Mouse (Mus musculus) megakaryocyte, embryonic 14.5 days (primary cell): ENCODE results near the gene Rhou. TPM values are rescaled to one million over a fixed set of nuclear protein-coding genes. Genes with fewer than 3 reads are reported as not detected.

Experiments used
- H3K27me3 ChIP-seq: replicated peaks from 2 replicates; pipeline ENCODE3; 2012; ENCODE audit warnings: inconsistent platforms
- H3K36me3 ChIP-seq: replicated peaks from 2 replicates; pipeline ENCODE3; 2012; ENCODE audit warnings: low read length, inconsistent platforms, mixed read lengths
- H3K4me1 ChIP-seq: 2 replicates; pipeline ENCODE4 v1.6.1; 2012; ENCODE audit warnings: inconsistent platforms
- H3K4me3 ChIP-seq: replicated peaks from 2 replicates; pipeline ENCODE3; 2012; ENCODE audit warnings: moderate library complexity, mild to moderate bottlenecking, inconsistent platforms
- H3K9me3 ChIP-seq: 2 replicates; pipeline ENCODE4 v1.6.1; 2012; ENCODE audit warnings: inconsistent platforms
- FLI1 ChIP-seq: IDR thresholded peaks from 2 replicates; pipeline ENCODE4 v1.6.1; 2012; ENCODE audit warnings: low read length, inconsistent platforms, mixed read lengths
- GATA1 ChIP-seq: IDR thresholded peaks from 3 replicates; pipeline ENCODE4 v1.6.1; 2012; ENCODE audit warnings: mixed read lengths, low read length, inconsistent platforms, borderline replicate concordance
- polyA plus RNA-seq: library from polyadenylated mRNA; stranded (reverse); fragments of >175 nt; gene quantifications from 2 replicates; pipeline ENCODE4 v1.2.3, GENCODE M21; 2012; ENCODE audit warnings: low replicate concordance; ENCODE audit not compliant: insufficient read depth

The Rhou gene
- polyA plus RNA-seq, 1 experiment = 0.11 TPM

DNA sequence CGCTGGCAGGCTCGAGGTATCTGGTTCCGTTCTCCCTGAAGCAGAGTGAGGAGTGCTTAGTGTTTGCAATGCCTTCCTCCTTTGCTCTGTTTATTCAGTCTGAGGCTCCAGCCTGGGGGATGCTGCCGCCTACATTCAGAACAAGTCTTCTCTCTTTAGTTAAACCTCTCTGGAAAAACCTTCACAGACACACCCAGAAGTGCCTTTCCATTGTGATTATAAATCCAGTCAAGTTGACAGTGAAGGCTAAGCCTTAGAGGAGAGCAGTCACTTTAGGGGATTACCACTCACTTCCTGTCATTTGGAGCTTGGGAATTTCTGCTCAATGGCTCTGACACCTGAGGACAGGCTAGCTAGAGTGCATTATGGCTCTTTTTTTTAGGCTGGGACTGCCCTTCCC, 34.1 kb downstream of the Rhou start:
- peaks cover 6% of the 10 kb centered on the region for H3K9me3 ChIP-seq
- no peak for TF ChIP-seq GATA1
- no peak for TF ChIP-seq FLI1
- no peaks in the 10 kb centered on the region for H3K4me1 ChIP-seq
- peaks cover 80% of the 10 kb centered on the region for H3K27me3 ChIP-seq
- H3K4me3 ChIP-seq = no peak overlapping the region
- no peaks in the 10 kb centered on the region for H3K36me3 ChIP-seq

DNA sequence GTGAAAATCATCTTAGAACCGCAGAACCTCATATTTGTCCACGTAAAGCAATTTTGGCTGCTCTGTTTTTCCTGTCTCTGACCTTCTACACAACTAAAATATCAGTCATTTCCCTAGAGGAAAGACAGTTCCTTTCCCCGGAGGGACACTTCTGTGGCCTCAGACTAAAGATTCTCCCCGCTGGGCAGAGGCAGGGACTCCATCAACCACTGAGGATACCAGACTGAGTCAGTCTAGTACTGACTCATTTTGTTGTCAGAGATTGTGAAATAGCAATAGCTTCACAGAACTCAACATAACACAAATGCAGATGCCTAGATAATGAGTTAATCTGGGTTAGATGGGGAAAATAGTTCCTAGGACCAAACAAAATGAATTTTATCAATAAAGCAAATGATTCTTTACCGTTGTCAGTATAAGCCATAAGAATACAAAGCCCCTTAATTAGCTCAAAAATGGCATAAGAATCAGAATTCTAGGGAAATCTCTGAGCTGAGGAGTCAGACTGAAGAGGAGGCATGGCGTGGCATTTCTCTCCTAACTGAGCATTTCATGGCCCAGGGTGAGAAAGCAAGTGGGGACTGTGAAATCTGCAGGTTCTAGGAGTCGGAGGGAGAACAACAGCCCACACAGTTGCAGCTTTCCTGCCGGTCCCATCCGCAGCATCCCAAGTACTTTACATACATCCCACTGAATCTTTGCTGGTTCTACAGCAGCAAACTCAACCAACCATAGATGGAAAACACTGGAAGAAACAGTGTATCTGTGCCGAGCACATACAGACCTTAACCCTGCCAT, 38.6 kb downstream of the Rhou start:
- TF ChIP-seq FLI1 (no peak), GATA1 (no peak)
- no peaks in the 10 kb centered on the region for H3K4me1 ChIP-seq
- no peaks in the 10 kb centered on the region for H3K36me3 ChIP-seq
- no peak overlapping the region for H3K4me3 ChIP-seq
- peaks cover 88% of the 10 kb centered on the region for H3K27me3 ChIP-seq
- H3K9me3 ChIP-seq = peaks cover 6% of the 10 kb centered on the region

DNA sequence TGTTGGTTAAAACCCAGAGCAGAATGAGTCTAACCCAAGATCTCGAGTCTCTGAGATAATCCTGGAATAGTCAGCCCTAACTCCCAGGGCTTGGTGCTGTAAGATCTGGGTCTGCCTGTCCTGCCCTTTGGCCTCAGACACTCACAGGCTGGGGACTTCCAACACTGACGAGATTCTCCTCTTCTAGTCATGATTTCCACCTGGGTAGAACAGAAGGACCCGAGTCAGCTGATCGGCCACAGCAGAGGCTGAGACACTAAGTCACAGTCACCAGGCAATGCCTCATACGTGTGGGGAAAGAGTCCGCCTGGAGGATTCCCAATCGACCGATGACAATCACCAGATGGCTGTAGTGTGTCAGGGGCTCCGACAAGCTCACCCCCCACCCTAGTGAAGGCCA, 42.4 kb downstream of the Rhou start:
- TF ChIP-seq FLI1 (no peak), GATA1 (no peak)
- H3K4me3 ChIP-seq = no peak overlapping the region
- no peaks in the 10 kb centered on the region for H3K36me3 ChIP-seq
- H3K27me3 ChIP-seq = peaks cover 82% of the 10 kb centered on the region
- no peaks in the 10 kb centered on the region for H3K9me3 ChIP-seq
- H3K4me1 ChIP-seq = no peaks in the 10 kb centered on the region

DNA sequence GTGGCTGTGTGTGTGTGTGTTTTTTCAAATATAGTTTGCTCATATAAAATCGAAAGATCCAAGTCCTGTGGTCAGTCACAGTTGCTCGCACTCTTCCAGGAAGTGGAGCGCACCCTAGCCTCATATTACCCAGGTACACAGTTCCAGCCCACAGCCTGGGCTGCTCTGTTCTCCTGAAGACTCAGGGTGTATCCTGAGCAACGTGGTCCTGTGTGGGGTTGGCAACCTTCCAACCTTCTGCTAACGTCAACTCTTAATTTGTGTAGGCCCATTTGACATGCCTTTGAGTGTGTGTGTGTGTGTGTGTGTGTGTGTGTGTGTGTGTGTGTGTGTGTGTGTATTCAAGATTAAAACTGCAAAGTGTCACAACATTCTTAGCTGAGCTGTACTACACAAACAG, 43.6 kb downstream of the Rhou start:
- TF ChIP-seq GATA1 (no peak), FLI1 (no peak)
- H3K4me1 ChIP-seq = no peaks in the 10 kb centered on the region
- peaks cover 82% of the 10 kb centered on the region for H3K27me3 ChIP-seq
- H3K4me3 ChIP-seq = no peak overlapping the region
- no peaks in the 10 kb centered on the region for H3K36me3 ChIP-seq
- H3K9me3 ChIP-seq = no peaks in the 10 kb centered on the region

DNA sequence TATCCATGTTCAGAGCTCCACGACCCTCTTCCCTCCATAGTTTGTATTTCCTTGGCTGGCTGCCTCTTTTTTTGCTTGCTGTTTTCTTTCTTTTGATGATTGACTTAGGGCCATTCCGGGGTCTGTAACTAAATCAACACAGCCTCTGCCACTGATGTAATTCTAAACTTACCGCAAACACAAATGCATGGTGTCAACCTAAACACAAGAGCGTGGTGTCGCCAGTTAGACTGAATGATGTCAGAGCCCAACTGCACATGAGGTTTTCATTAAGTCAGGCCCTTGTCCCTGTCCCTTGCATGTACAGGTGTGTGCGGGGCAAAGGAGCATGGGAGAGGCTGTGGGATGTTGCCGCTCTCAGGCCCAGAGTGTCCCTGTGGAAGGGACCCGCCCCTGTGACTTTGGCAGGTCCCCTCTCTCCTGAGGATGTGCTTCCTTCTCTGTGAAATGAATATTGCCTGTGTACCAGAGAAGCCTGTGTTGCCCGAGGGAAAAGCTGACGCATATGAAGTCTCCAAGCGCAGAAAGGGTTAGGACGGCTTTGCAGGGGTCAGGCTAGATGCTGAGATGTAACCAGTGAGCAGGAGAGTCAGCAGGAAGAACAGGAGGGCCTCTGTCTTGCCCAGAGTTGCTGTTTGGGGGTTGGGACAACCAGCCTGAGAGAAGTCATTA, 46.8 kb downstream of the Rhou start:
- H3K27me3 ChIP-seq = peaks cover 77% of the 10 kb centered on the region
- H3K36me3 ChIP-seq = no peaks in the 10 kb centered on the region
- H3K9me3 ChIP-seq = no peaks in the 10 kb centered on the region
- no peak for TF ChIP-seq FLI1
- TF ChIP-seq GATA1 = no peak
- no peaks in the 10 kb centered on the region for H3K4me1 ChIP-seq
- no peak overlapping the region for H3K4me3 ChIP-seq

GRCm38 (mm10) chr8:123701952-123702587, 48.3 kb downstream of the Rhou start:
- peaks cover 81% of the 10 kb centered on the region for H3K27me3 ChIP-seq
- H3K4me1 ChIP-seq = no peaks in the 10 kb centered on the region
- H3K4me3 ChIP-seq = no peak overlapping the region
- H3K9me3 ChIP-seq = no peaks in the 10 kb centered on the region
- no peaks in the 10 kb centered on the region for H3K36me3 ChIP-seq
- no peak for TF ChIP-seq FLI1
- TF ChIP-seq GATA1 = no peak

- Histone ChIP-seq H3K4me1 (peaks cover 7% of the 10 kb centered on the region), H3K9me3 (no peaks in the 10 kb centered on the region), H3K27me3 (peaks cover 82% of the 10 kb centered on the region), H3K36me3 (no peaks in the 10 kb centered on the region), H3K4me3 (no peak overlapping the region)
- TF ChIP-seq FLI1 (no peak), GATA1 (no peak)
These were observed 51.6 kb downstream of the Rhou start for GRCm38 (mm10) chr8:123705376-123705775.

DNA sequence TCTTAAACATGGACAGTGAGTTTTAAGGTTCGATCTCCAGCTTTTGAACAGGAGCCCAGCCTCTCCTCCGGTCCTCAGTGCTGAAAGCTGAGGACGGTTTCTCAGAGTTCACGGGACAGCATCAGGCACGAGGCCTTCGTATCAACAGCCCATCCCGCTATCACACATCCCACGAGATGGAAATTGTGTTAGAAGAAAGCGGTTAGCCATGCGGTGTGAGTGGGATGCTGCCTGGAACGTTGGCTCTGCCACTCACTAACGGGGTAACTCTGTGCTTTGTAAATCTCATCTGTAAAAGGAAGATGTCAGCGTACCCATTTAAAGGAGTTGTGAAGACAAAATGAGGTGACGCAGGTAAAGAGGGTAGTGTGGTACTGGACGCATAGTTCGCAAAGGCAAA, 53.4 kb downstream of the Rhou start:
- no peaks in the 10 kb centered on the region for H3K9me3 ChIP-seq
- H3K27me3 ChIP-seq = peaks cover 81% of the 10 kb centered on the region
- no peak overlapping the region for H3K4me3 ChIP-seq
- H3K36me3 ChIP-seq = no peaks in the 10 kb centered on the region
- H3K4me1 ChIP-seq = peaks cover 7% of the 10 kb centered on the region
- TF ChIP-seq GATA1 (no peak), FLI1 (no peak)

DNA sequence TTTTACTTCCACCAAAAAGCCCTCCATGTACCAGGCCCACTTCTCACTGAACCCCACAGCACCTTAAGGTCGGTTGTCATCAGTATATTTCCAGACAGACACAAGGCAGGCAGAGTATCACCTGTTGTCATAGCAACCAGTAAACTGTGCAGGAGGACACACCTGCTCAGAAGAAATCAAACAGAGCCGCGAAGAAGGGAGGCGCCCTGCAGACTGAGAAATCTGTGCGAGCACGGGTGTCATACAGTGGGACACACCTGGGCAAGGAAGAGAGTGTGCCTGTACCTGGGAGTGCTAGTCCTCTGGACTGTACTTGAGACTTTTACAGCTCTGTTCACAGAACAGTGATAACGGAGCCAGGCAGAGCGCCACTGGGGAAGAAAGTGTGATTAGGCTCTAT, 55.0 kb downstream of the Rhou start:
- Histone ChIP-seq H3K4me1 (peaks cover 7% of the 10 kb centered on the region), H3K36me3 (no peaks in the 10 kb centered on the region), H3K4me3 (no peak overlapping the region), H3K9me3 (no peaks in the 10 kb centered on the region), H3K27me3 (peaks cover 82% of the 10 kb centered on the region)
- no peak for TF ChIP-seq FLI1
- no peak for TF ChIP-seq GATA1

DNA sequence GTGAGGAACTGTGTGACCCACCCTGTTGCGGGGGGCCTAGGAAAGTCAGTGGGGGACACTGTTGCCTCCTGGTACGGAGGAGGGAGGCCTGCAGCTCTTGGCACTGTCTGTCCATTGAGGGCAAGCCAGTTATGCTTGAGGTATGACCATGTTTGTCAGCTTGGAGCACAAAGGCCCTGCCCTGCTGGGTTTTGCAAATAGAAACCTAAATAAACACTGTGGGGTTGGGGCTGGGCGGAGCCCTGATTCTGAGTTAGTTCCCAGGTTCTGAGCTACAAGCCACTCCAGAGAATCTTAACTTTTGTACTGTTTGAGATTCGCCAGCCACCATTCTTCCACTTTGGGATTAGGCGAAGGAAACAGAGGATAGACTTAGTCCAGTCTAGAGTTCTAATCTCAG, 56.6 kb downstream of the Rhou start:
- Histone ChIP-seq H3K36me3 (no peaks in the 10 kb centered on the region), H3K4me1 (peaks cover 7% of the 10 kb centered on the region), H3K27me3 (peaks cover 82% of the 10 kb centered on the region), H3K9me3 (no peaks in the 10 kb centered on the region), H3K4me3 (no peak overlapping the region)
- TF ChIP-seq FLI1 (no peak), GATA1 (no peak)

Other genes starting within 250 kb of the Rhou start
- gene Mc1r, start 246.8 kb upstream of the Rhou start, polyA plus RNA-seq = 1.1 TPM in 1 of 2 replicates, not detected in the other
- 123 and 178 TPM in 2 replicates for gene Tubb3, start 242.5 kb upstream of the Rhou start, polyA plus RNA-seq
- gene Def8, start 230.4 kb upstream of the Rhou start, polyA plus RNA-seq = 20.7 and 47.5 TPM in 2 replicates
- gene Afg3l1, start 176.0 kb upstream of the Rhou start, polyA plus RNA-seq = 8.8 and 20.1 TPM in 2 replicates
- not detected in 2 replicates for gene Dbndd1, start 138.5 kb upstream of the Rhou start, polyA plus RNA-seq
- gene Gas8, start 135.1 kb upstream of the Rhou start, polyA plus RNA-seq = 3.7 and 21.3 TPM in 2 replicates
- gene Rab4a, start 152.1 kb downstream of the Rhou start, polyA plus RNA-seq = 6.3 TPM in 1 of 2 replicates, not detected in the other
- gene Ccsap, start 206.3 kb downstream of the Rhou start, polyA plus RNA-seq = 1.5 TPM in 1 of 2 replicates, not detected in the other
- 0.45 TPM in 1 of 2 replicates, not detected in the other for gene Acta1, start 240.8 kb downstream of the Rhou start, polyA plus RNA-seq